Mouse (Mus musculus) cerebellum, postnatal 14 days (tissue): ENCODE results near the gene BC107364.
"Not testable (repeated sequence)": the region's sequence is repeated elsewhere in the genome, so short reads cannot be mapped to it uniquely, and the experiment has no call there.

Experiments
- DNase-seq, 2 experiments: peaks; one replicate each; pipeline ENCODE4 v3.0.0; 2021; ENCODE audit warnings: mixed read lengths in 2 of 2

BC107364 gene

DNA sequence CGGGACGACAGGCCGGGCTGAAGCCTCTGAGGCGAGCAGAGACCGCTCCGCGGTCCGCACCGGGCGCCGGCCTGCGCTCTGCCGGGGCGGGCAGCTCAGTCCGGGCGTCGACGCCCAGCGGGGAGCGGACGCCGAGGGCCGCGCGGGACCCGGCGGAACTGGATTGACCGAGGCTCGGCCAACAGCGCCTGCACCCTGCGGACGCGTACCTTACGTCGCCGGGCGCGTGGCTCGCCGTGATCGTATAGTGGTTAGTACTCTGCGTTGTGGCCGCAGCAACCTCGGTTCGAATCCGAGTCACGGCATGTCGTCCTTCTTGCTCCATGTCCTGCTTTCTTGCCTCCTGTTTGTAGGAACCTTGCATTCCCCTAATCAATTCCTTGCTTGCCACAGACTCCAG is at the start of gene BC107364:
BC107364 (minus strand) TSS at position 45 of the 400 bp plus-strand sequence.
- DNase-seq = not testable (repeated sequence)

DNA sequence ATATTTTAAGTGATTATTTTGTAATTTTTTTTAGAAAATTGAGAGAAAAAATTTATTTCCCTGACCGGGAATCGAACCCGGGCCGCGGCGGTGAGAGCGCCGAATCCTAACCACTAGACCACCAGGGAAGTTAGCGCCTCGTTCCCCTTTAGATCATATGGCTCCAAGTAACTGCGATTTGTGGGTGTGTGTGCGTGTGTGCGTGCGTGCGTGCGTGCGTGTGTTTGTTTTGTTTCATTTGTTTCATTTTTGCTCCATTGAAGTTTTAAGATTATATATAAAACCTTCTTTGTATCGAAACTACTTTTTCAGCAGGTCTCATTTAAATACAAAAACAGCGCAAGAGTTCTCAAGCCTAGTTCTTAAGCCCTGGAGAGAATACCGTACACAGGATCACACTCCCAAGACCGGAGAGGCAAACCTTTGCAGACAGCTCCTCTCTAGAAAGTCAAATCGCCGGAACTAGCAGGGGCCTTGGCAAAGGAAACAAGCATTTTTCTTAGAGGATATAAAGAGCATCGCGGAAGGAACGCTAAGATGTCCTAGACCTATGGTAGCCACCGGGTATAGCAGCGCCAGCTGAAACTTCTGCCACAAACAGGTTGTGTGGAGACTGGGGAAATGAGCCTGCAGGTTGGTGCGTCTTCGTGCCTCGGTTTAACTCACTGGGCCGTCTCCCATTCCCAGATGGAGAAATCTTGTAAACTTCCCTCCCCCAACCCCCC is 49.4 kb upstream of the BC107364 start:
- peak; percentile 96 for DNase-seq

DNA sequence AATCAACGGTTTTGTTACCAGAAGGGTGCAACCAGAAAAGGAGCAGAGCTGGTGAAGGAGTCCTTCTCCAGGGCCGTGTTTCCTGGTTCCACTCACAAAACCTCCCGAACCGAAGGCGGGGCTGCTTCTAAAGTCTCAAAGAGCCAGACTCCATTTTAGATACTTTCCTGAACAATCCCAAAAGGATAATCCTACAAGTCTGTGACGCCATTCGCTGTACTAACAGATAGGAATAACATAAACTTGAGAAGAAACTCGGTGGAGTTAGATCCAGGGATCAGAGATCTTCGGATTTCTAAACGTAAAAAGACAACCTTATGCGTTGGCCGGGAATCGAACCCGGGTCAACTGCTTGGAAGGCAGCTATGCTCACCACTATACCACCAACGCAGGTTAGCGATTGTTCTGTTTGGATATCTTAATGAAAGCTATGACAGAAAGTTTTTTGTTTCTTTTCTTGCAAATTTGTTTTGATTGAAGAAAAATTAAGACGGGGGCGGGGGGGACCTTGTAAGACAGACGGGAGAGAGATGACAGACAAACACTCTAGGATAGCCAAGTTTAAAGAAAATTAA is 48.7 kb upstream of the BC107364 start:
- peak; percentile 94 for DNase-seq

DNA sequence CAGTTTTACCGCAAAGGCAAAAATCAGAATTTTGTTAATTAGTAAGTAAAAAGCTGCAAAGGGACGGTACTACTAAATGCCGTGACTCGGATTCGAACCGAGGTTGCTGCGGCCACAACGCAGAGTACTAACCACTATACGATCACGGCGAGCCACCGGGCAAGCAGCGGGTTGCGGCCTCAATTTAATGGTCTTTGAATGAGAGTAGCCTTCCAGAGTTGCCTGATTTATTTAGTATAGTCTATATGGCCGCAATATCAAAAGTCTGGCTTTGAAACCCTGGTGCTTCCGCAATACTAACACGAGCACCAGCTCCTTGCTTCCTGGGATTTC is 48.1 kb upstream of the BC107364 start:
- peak; percentile 96 to 98 for DNase-seq

DNA sequence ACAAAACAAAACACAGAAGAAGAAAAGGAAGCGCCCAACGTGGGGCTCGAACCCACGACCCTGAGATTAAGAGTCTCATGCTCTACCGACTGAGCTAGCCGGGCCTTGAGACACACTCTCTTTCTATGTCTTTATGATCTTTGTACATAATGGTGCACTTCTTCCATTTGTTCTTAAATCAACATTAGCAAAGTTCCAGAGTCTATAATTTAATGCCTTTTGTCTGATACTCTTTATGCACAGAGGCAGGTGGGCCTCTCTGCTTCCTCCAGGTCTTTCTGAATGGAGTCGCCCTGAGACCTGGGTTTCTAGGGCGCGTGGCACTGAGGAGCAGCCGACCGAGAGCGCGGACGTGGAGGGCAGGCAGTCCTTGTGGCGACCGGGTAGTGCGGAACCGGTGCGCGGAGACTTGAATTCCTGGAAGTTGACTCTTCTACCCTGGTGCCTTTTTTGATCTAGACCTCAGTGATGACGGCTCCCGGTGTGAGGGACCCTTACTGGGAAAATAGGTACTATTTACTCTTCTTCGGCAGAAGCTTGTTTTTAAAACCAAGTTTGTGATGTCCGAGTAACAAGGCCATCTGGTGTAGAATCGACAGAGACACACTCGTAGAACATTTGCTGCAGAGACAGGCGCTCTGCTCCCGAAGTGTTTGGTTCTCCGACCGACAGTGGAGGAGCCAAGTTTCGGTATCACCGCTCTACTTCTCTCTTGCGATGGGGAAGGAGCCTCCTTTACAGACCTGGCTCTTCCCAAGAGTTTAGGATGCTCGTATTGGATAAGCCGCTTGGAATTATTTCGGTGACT is 47.6 kb upstream of the BC107364 start:
- peak; percentile 88 to 89 for DNase-seq

DNA sequence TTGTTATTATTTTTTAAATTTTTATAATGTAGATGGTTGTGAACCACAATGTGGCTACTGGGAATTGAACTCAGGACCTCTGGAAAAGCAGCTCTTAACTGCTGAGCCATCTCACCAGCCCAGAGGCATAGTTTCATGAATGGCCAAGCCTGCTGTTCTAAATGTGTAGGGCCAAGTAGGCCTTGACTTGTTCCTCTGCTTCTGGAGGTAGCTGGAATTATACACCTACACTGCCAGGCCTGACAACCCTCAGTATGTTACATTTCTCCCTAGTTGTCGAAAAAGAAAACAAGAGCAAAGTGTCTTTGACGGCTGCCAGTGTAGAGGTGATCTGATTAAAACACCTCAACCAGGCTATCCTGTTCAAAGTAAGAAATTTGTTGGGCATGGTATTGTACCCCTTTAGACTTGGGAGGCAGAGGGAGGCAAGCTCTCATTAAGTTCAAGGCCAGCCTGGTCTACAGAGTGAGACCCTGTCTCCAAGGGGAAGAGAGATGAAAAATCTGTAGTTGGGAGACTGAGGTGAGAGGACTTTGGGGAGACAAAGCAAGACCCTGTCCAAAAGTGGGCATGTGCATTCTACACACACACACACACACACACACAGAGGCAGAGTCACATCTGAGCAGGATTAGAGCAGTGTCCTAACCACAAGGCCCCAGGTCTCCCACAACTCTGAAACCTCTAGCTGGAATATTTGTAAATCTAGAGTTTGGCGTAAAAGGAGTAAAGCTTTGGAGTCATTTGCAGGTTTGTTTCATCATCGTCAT is 46.6 kb upstream of the BC107364 start:
- DNase-seq = no peak

DNA sequence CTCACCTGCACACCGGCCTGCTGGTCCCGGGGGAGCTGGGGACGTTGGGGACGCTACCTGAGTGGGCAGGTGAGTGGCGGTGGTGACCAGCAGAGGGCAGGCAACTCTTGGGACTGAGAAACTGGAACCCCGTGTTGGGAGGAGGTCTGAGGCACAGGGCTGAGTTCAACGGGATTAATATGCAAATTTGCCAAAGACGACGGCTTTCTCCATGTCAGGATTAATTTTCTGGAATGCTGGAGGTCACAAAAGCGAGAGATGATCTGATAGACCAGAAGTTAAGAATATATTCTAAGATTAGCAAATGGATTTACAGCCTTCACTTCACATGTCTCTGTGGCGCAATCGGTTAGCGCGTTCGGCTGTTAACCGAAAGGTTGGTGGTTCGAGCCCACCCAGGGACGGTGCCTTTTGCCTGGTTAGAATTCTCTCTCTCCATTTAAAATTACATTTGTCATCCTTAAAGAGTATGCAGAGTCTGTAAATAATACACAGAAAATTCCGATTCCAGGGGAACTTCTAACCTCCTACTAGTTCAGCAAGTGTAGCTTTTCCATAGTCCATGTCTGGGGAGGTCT is 45.4 kb upstream of the BC107364 start:
- DNase-seq = peak; percentile 90

DNA sequence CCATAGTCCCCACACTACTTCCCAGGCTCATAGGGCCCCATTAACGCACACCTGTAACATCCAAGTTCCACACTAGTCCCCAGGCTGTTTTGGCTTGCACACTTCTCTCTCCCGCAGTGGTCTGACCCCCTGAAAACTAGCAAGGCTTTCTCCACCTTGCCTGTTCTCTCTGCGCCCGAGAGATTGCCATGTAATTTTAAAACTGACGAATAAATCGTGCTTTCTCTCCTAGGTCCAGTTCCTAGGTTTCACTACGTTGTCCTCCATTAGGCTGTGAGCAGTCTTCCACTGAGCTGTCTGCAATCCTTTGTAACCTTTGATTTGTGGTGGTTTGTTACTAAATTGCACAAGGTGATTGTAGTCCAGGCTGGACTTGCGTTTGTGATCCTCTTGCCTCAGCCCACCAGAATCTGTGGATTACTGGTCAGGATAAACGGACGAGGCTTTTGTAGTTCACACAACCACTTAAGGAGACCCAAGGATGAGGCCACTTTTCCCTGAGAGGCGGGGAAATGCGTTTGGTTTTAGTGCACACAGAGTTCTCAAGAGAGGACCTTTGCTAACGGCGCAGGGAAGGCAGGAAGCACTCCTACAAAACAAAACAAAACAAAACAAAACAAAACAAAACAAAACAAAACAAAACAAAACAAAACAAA is 44.6 kb upstream of the BC107364 start:
- DNase-seq = peak in 1 of 2 experiments; percentile 20

DNA sequence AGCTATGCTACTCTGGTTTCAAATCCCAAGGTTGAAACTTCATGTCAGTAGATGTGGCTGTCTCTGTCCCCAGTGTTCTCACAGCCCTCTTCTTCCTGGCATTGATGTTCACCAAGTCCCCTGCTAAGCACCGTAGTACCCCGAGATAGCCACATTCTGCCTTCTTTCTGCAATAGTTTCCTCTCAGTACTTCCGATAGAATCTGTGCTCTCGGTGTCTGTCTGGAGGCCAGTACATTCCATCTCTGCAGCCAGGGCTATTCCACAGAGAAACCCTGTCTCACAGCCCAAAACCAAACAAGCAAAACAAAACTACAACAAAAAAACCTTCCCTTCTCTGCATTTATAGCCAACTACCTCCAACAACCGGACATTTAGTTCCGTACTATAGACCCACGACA is 44.1 kb upstream of the BC107364 start:
- DNase-seq = no peak

DNA sequence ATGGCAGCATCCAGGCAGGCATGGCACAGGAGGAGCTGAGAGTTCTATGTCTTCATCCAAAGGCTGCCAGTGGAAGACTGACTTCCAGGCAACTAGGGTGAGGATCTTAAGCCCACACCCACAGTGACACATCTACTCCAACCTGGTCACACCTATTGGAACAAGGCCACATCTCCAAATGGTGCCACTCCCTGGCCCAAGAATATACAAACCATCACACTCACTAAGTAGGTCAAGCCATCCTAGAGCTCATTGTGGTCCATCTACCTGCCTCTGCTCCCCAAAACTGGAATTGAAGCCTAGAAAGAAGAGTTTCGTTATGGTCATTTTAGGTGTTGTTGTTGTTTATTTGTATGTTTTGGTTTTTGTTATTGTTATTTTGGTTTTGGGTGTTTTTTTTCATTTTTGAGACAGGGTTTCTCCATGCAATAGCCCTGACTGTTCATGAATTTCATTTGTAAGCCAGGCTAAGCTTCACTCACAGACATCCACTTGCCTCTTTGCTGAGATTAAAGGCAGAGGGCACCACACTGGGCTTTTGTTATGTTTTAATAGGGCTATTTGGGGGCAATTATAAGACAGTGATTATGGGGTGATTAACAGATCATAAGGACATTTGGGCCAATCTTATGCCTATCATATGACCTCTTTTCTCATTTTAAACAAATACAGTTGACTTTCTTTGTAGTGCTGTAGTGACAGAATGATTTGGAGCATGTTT is 43.5 kb upstream of the BC107364 start:
- peak in 1 of 2 experiments; percentile 32 for DNase-seq

DNA sequence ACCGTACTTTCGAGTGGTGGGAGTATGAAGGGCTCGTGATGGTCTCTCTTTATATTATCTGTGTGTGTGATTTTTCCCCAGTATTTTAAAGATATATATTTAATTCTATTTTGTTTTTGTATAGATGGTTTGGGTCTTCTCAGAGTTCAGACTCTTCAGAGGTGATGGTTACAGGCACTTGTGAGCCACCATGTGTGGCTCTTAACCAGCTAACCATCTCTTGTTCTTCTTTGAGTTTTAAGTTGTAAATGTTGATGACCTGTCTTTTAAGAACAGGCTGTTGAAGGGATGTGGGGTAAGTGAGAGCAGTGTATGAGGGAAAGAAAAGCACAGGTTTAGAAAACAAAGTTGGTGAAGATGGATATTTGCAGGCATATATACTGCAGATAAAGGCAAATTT is 42.8 kb upstream of the BC107364 start:
- DNase-seq = no peak

DNA sequence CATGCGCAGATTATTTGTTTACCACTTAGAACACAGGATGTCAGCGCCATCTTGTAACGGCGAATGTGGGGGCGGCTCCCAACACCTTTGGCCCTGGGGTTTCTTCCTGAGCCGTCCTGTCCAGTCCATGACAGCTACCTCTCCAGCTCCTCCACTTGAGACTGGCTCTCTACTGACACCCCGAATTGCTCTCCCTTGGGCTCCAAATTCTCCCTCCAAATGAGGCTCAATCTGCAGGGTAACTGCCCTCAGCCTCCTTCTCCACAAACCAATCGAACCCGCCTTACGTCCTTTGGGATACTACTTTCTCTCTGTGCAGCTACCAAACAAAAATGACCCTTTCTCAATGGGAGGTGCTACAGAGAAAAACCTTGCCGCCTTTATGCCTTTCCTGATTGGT is 42.4 kb upstream of the BC107364 start:
- not testable (repeated sequence) for DNase-seq

DNA sequence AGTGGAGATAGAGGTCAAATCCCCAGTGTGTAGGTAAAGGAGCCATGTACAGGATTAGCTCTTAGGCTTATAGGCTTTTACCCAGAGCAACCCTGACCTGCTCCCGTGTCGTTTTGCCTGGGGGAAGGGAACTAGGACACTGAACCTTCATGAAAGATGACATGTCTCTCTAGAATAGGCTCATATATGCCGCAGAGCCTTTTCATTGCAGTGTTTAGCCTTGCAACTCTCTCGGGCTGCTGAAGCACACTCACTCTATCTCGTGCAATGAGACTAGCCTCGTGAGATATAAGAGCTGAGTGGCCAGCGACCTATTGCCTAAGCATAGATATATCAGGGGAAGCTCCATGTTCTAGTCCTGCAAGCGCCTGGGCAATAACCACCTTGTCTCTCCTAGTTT is 37.5 kb upstream of the BC107364 start:
- not testable (repeated sequence) for DNase-seq

DNA sequence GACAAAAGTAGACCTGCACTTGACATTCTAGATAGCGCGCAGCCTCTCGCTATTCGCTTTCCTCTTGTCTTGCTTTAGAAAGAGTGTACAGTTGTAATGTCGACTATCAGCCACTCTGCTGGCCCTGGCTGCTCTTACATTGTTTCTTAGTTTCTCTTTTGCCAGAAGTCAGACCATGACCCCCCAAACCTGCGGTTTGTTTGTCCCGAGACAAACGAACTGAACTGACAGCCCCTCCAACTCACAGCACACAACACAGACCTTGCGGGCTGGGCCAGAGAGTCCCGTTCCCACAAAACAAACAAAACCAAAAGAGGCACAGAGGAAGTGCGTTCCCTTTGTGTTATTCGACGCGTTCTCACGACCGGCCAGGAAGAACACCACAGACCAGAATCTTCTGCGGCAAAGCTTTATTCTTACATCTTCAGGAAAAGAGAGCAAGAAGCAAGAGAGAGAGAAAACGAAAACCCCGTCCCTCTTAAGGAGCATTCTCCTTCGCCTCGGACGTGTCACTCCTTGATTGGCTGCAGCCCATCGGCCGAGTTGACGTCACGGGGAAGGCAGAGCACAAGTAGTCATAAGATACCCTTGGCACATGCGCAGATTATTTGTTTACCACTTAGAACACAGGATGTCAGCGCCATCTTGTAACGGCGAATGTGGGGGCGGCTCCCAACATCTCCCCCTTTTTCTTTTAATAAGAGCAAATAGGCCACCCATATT is 37.0 kb upstream of the BC107364 start:
- DNase-seq = not testable (repeated sequence)

DNA sequence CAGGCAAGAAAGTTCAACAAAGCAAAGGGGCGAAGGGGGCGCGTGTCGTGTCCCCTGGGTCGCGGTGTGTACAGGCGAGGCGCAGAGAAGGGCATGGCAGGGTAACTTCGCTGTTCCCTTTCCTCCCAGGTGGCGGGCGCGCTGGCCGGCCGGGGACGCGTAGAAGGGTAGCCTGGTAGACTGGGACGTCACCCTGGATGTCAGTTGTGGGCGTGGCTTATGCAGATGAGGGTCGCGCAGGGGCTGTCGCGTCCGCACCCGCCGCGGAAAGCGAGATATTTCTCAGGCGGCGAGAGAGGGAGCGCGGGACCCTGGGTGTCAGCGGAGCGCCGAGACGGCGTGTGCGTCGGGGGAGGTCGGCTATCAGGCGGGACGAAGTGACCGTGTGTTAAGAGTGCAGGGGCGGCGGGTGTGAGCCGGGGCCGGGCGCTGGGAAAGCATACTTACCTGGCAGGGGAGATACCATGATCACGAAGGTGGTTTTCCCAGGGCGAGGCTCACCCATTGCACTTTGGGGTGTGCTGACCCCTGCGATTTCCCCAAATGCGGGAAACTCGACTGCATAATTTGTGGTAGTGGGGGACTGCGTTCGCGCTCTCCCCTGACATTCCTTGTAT is 36.3 kb upstream of the BC107364 start:
- not testable (repeated sequence) for DNase-seq

DNA sequence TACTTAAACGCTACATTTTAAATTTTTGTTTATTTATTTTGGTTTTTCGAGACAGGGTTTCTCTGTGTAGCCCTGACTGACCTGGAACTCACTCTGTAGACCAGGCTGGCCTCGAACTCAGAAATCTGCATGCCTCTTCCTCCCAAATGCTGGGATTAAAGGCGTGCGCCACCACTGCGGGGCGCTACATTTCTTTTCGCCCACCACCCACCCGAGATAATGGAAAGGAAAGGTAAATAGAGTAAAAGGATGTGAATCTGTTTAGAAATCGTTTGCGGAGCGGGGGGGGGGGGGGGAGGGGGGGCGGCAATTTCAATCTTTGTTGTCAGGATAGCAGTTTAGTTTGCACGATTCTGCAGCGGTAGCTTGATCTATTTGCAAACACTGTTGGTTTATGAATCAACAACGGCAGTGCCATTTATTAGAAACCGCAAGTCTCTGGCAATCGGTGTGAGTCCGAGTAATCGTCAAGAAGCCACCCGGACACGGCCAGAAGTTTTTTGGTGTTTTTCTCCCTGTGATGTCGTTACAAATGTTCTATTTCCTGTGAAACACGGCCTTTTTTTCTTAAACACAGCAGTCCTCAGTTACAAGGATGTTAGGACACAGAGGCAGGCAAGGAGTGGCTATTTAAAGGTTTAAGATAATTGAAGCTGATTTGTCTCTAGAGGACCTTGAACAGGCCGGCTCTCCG is 35.6 kb upstream of the BC107364 start:
- DNase-seq = peak; percentile 65 to 77

DNA sequence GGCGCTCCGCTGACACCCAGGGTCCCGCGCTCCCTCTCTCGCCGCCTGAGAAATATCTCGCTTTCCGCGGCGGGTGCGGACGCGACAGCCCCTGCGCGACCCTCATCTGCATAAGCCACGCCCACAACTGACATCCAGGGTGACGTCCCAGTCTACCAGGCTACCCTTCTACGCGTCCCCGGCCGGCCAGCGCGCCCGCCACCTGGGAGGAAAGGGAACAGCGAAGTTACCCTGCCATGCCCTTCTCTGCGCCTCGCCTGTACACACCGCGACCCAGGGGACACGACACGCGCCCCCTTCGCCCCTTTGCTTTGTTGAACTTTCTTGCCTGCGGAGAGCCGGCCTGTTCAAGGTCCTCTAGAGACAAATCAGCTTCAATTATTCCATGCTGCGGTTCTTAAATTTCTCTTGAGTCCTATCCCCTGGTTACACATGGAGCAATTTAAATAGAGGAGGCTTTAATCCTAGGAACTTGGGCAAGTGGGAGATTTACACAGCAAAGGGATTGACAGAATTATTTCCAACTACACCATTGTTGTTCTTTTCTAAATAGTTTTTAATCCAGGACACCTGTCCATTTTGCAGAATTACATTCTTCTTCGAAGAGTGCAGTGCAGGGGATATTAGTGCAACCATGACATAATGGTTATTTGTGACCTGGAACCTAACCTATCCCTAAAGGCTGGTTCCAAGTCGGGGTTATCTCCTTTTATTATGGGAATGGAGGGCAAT is 34.9 kb upstream of the BC107364 start:
- DNase-seq = not testable (repeated sequence)

DNA sequence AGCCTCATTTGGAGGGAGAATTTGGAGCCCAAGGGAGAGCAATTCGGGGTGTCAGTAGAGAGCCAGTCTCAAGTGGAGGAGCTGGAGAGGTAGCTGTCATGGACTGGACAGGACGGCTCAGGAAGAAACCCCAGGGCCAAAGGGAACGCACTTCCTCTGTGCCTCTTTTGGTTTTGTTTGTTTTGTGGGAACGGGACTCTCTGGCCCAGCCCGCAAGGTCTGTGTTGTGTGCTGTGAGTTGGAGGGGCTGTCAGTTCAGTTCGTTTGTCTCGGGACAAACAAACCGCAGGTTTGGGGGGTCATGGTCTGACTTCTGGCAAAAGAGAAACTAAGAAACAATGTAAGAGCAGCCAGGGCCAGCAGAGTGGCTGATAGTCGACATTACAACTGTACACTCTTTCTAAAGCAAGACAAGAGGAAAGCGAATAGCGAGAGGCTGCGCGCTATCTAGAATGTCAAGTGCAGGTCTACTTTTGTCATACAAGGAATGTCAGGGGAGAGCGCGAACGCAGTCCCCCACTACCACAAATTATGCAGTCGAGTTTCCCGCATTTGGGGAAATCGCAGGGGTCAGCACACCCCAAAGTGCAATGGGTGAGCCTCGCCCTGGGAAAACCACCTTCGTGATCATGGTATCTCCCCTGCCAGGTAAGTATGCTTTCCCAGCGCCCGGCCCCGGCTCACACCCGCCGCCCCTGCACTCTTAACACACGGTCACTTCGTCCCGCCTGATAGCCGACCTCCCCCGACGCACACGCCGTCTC is 34.1 kb upstream of the BC107364 start:
- not testable (repeated sequence) for DNase-seq
